Mouse (Mus musculus): Measurements from ENCODE around the gene Olfr282.
"Not testable (repeated sequence)": the region's sequence is repeated elsewhere in the genome, so short reads cannot be mapped to it uniquely, and the experiment has no call there.

The Olfr282 gene

GRCm38 (mm10) chr15:98430925-98431324 is at the start of gene Olfr282:
TSS of gene Olfr282 (plus strand) at chr15:98431225.
- not testable (repeated sequence) for DNase-seq (ENCODE audit: low spot score)

- DNase-seq (ENCODE audit: low spot score): no peak
These were observed 43.4 kb upstream of the Olfr282 start for GRCm38 (mm10) chr15:98387621-98388020.

GRCm38 (mm10) chr15:98389796-98390195 is 41.2 kb upstream of the Olfr282 start:
- DNase-seq (ENCODE audit: low spot score): peak; percentile 49

GRCm38 (mm10) chr15:98391081-98391902 is 39.7 kb upstream of the Olfr282 start:
- no peak for DNase-seq (ENCODE audit: low spot score)

DNA sequence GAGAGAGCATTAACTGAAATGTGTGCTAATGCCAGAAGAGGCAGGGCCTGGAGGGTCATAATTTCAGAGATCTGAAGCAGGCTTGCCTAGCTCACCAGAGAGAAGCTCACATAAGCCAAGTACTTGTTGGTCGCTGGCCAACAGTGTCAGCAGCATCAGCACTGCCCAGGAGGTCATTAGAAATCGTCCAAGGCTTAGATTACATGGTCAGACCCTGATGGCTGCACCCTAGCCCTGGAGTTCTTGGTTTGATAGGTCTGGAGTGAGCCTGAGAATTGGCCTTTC is 39.2 kb upstream of the Olfr282 start:
- DNase-seq (ENCODE audit: low spot score): no peak

DNA sequence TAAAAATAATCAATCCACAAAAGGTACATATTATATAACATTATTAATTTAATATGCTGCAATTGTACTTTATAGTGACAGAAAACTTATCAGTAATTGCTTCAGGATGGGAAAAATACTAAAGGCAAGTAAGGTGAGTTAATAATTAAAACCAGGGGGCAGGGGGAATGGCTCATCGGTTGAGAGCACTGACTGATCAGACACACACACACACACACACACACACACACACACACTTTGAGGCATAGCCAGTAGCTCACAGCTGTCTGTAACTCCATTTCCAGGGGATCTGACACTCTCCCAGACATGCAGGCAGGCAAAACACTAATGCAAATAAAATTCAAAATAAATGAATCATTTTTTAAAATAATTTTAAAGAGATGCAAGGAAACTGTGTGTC is 33.9 kb upstream of the Olfr282 start:
- DNase-seq (ENCODE audit: low spot score): no peak

- no peak for DNase-seq (ENCODE audit: low spot score)
These were observed 28.7 kb upstream of the Olfr282 start for GRCm38 (mm10) chr15:98402356-98402755.

DNA sequence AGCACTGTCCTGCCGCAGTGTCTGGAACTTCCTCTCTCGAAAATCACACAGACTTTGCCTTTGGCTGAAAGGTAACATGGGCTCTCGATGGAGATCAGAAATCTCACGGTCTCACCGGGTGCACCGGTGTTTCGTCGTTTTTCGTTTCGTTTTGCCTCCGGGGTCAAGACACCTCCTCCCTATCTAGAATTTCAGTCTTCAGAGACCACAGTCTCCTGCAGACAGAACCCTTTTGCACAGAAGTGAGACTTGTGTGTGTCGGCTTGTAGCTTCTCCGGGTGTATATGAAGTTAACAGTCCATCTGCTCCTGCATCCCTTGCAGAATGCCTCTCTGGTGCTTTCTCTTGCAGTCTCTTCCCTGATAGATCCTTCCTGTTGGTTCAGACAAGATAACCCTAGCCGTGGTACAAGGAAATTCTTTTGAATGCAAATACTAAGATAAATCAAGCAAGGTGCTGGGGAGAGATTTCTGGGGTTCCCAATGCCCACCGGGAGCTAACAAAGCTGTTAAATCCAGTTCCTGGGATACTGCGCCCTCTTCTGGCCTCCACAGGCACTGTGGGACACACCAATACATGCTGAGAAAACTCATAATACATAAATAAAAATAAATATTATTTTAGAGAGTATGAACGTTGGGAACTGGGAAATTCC is 22.5 kb upstream of the Olfr282 start:
- DNase-seq (ENCODE audit: low spot score): no peak

DNA sequence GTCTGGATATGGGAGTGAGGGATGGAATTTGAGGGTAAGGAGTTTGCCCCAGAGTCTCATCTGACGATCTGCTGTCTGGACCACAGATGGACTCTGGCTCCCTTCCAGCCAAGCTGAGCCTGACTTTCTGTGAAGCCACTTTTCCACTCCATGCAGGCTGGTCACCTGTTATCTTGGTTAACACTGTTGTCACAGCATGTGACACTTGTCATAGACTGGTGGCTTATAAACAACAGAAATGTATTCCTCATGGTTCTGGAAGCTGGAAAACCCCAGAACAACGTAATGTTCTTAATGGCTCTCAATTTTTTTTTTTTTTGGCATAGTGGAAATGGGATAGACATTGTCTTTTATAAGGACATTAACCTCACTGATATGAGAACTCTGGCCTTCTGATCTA is 21.4 kb upstream of the Olfr282 start:
- DNase-seq (ENCODE audit: low spot score): no peak

DNA sequence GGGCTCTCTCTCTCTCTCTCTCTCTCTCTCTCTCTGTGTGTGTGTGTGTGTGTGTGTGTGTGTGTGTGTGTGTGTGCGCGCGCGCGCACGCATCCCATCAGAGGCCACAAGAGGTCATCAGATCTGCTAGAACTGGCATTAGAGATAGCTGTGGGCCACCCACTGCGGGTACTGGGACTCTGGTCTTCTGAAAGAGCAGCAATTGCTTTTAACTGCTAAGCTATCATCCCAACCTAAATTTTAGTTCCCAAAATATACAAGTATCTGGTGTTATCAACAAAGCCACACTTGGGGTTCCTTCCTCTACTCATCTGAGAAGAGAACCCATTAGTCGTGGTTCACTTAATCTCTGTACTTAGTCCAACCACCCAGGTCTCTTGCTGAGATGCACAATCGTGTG is 20.8 kb upstream of the Olfr282 start:
- DNase-seq (ENCODE audit: low spot score): no peak

- DNase-seq (ENCODE audit: low spot score): no peak
These were observed 15.0 kb upstream of the Olfr282 start for GRCm38 (mm10) chr15:98415996-98416395.

GRCm38 (mm10) chr15:98416802-98417201 is 14.2 kb upstream of the Olfr282 start:
- DNase-seq (ENCODE audit: low spot score): not testable (repeated sequence)

- DNase-seq (ENCODE audit: low spot score): not testable (repeated sequence)
These were observed 13.7 kb upstream of the Olfr282 start for GRCm38 (mm10) chr15:98417285-98417684.

DNA sequence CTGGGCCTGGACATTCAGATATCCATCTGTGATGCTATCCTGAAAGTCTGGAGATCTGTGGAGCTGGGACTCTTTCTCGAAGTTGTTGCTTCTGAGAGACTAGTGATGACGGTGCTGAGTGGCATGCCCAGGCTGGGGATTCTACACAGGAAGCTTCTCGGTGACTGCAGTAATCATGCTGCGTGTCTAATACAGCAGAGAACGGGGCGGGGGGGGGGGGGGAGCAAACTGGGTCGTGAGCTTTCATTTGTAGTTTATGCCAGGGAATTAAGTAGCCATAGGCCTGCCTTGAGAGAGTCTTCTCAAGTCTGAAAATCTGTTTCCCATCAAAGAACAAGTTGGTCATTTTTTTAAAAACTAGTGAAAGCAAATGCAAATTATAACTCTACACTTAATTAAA is 12.9 kb upstream of the Olfr282 start:
- no peak for DNase-seq (ENCODE audit: low spot score)

DNA sequence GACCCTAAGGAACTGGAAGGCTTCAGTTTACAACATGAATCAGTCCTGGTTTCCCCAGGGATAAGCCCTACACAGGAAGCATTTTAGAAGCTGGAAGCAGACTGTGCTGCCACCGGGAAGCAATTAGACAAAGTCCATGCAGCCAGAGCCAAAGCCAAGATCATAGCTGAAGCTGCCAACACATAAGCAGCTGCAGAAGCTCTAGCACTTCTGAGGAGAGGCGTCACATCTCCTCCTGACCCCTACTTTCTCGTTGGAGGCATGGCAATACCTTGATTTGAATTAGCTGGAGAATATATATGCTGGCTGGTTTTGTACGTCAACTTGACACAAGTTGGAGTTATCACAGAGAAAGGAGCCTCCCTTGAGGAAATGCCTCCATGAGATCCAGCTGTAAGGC is 10.1 kb upstream of the Olfr282 start:
- DNase-seq (ENCODE audit: low spot score): no peak

GRCm38 (mm10) chr15:98424326-98424725 is 6.7 kb upstream of the Olfr282 start:
- DNase-seq (ENCODE audit: low spot score): no peak

DNA sequence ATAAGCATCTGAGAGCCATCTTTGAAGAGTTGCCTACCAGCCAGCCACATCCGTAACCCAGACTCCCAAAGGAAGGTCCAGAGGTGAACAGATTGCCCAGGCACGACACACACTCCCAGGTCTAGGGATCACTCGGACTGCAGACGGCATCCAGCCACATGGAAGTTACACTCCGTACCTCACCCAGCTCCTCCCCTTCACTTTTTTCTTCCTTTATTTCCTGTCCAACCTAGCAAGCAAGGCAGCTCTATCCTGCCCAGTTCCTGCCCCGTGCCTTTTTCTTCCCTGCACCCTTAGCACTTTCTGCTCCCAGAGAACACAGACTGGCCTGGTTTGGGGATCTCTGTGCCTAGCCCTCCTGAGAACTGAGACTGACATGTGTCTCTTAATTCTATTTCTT is 6.3 kb upstream of the Olfr282 start:
- DNase-seq (ENCODE audit: low spot score): no peak

GRCm38 (mm10) chr15:98425188-98425587 is 5.8 kb upstream of the Olfr282 start:
- DNase-seq (ENCODE audit: low spot score): no peak

GRCm38 (mm10) chr15:98444561-98444960 is 13.5 kb downstream of the Olfr282 start:
- no peak for DNase-seq (ENCODE audit: low spot score)

- DNase-seq (ENCODE audit: low spot score): peak; percentile 21
These were observed 17.5 kb downstream of the Olfr282 start for GRCm38 (mm10) chr15:98448521-98448920.

DNA sequence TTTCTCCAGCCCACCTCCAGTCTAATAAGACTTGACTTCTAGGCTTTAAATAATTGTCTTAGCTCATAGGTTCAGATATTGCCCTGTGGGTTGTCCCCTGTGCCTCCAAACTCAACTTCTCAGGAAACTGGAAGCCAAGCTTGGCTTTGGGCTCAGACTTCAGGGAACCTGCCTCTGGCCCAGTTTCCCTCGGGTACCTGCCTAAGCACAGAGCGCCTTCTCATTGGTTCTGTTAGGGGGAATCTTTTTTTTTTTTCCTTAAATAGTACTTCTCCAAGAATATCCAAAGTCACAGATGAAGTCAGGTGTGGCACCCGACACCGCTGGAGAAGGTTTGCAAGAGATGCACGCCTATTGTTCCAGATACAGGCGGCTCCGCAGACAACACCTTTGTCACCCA is 21.3 kb downstream of the Olfr282 start, which contains the start of gene Olfr281:
Gene Olfr281 (plus strand): TSS at position 301 of the 400 bp plus-strand sequence.
- no peak for DNase-seq (ENCODE audit: low spot score)

DNA sequence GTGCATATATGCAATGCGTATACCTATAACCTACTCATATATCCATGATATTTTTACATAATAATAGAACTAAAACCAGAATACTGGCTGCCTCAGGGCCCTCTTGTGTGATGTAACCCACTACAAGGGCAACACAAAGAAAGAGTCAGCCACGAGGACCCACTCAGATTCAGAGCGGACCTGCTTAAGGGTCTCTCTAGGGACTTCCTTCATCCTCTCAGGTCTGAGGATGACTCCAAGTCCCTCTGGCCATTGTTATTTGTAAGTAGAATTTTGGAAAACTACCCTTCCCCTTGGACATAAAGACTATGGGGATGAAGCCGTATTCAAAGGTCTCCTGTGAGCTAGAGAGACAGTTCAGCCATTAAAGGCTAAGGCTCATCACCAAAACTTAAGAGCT is 38.6 kb downstream of the Olfr282 start, which contains the start of gene OR5BS1P:
Gene OR5BS1P (plus strand): TSS at position 301 of the 400 bp plus-strand sequence.
- DNase-seq (ENCODE audit: low spot score): no peak

- no peak for DNase-seq (ENCODE audit: low spot score)
These were observed 40.5 kb downstream of the Olfr282 start for GRCm38 (mm10) chr15:98471539-98471938.

- no peak for DNase-seq (ENCODE audit: low spot score)
These were observed 43.9 kb downstream of the Olfr282 start for GRCm38 (mm10) chr15:98474958-98475357.

Measured in yolk sac, embryonic 10.5 days (tissue).